Mouse (Mus musculus): ENCODE data around the gene Rptor. TPM values are rescaled to one million over a fixed set of nuclear protein-coding genes. Genes with fewer than 3 reads are reported as not detected.

Gene Rptor
- polyA plus RNA-seq, 1 experiment from 2014 or later: 3.9 TPM

DNA sequence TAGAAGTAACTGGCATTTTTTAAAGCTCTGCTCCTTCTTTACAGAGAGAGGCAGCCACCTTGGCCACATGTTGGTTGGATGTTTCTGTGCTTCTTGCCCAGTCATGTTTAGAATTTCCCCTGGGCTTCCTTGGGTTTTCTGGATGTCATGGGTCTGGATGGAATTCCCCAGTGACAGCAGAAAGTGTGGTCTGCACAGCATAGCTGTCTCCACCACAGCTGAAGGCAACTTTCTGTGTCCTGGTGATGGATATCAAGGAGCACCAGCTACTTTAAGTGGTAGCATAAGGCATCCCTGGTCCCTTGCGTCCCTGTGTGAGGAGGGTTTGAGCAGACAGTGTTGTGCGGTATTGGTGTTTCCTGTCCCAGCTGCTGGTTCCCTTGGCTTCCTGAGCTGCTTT, 79.6 kb downstream of the Rptor start:
- H3K4me1 ChIP-seq (ENCODE audit: control insufficient read depth, low read depth, low read length): peaks cover 5% of the 10 kb centered on the region
- H3K36me3 ChIP-seq (ENCODE audit: control insufficient read depth, insufficient read depth): no peaks in the 10 kb centered on the region
- no peak overlapping the region for H3K4me2 ChIP-seq (ENCODE audit: low read depth, low read length)
- H3K27me3 ChIP-seq (ENCODE audit: control insufficient read depth, insufficient read depth, low read depth, low read length): no peaks in the 10 kb centered on the region
- no peak overlapping the region for H3K4me3 ChIP-seq (ENCODE audit: low read depth, low read length)
- no peak overlapping the region for H3K27ac ChIP-seq (ENCODE audit: low read length)
- no peak overlapping the region for H3K9ac ChIP-seq (ENCODE audit: low read depth, low read length)
- ATAC-seq (ENCODE audit: low read depth): no peak
- no peaks in the 10 kb centered on the region for H3K9me3 ChIP-seq (replicated peaks; ENCODE audit: control insufficient read depth, low read length)
- whole genome bisulfite sequencing (ENCODE audit: insufficient replicate concordance): 71% methylated on average over 2 of the region's 2 CpGs

DNA sequence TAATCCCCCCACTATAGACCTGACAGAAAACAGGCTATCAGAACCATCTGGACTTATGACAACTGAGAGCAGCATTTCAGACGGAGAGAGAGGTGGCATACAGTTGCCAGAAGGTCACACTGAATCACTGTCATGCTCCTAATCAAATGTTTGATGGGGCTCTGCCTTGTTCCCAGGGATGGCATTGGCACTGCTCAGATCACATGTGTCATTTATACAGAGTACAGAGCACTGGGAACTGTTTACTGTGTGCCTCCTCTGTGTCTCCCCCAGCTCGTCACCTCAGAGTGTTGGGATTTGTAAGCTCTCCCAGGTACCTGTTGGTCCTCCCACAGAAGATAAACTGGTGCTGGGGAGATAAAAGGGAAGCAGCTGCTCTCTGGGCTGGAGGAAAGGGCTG, 81.1 kb downstream of the Rptor start:
- no peak for ATAC-seq (ENCODE audit: low read depth)
- Histone ChIP-seq H3K4me3 (ENCODE audit: low read depth, low read length) (no peak overlapping the region), H3K9ac (ENCODE audit: low read depth, low read length) (no peak overlapping the region), H3K9me3 (replicated peaks; ENCODE audit: control insufficient read depth, low read length) (no peaks in the 10 kb centered on the region), H3K4me1 (ENCODE audit: control insufficient read depth, low read depth, low read length) (no peaks in the 10 kb centered on the region), H3K27me3 (ENCODE audit: control insufficient read depth, insufficient read depth, low read depth, low read length) (no peaks in the 10 kb centered on the region), H3K36me3 (ENCODE audit: control insufficient read depth, insufficient read depth) (no peaks in the 10 kb centered on the region), H3K27ac (ENCODE audit: low read length) (no peak overlapping the region), H3K4me2 (ENCODE audit: low read depth, low read length) (no peak overlapping the region)
- 36% methylated on average over 2 of the region's 2 CpGs for whole genome bisulfite sequencing (ENCODE audit: insufficient replicate concordance)

GRCm38 (mm10) chr11:119685477-119685876, 82.8 kb downstream of the Rptor start:
- 52% methylated on average over 5 of the region's 5 CpGs for WGBS (ENCODE audit: insufficient replicate concordance)
- no peak overlapping the region for H3K27ac ChIP-seq (ENCODE audit: low read length)
- H3K4me2 ChIP-seq (ENCODE audit: low read depth, low read length): no peak overlapping the region
- H3K9ac ChIP-seq (ENCODE audit: low read depth, low read length): no peak overlapping the region
- no peaks in the 10 kb centered on the region for H3K36me3 ChIP-seq (ENCODE audit: control insufficient read depth, insufficient read depth)
- H3K27me3 ChIP-seq (ENCODE audit: control insufficient read depth, insufficient read depth, low read depth, low read length): no peaks in the 10 kb centered on the region
- H3K9me3 ChIP-seq (replicated peaks; ENCODE audit: control insufficient read depth, low read length): no peaks in the 10 kb centered on the region
- no peaks in the 10 kb centered on the region for H3K4me1 ChIP-seq (ENCODE audit: control insufficient read depth, low read depth, low read length)
- ATAC-seq (ENCODE audit: low read depth): no peak
- H3K4me3 ChIP-seq (ENCODE audit: low read depth, low read length): no peak overlapping the region

DNA sequence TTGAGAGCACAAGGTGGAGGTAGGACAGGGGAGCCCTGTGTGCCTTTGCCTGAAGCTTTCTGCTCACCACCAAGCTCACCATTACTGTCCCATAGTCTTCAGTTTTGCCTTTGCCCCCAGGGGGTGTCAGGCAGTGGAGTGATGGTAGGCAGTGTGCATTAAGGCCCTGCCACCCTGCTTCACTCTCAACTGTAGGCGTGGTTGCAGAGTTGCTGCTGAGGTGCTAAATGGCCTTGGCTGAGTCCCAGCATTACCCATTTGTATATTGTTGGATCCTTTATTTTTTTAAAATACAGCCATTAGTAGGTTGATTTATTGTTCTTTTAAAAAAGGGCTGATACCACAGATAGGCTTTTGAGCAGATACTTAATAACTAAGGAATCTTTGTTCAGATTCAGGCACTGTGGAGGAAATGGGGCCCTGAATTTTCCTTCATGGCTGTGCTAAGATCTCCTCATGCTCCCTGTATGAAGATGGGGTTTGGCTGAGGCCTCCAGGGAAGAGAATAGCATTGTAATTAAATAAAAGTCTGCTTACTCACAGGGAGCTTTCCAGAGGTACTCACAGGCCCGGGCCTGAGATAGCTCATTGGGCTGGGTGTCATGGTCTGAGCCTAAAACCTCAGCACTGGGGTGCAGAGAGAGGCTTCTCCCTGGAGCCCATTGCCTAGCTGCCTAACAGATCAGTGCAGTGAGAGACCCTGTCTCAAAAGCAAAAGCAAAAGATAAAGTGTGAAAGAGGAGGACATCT, 83.4 kb downstream of the Rptor start:
- Histone ChIP-seq H3K36me3 (ENCODE audit: control insufficient read depth, insufficient read depth) (no peaks in the 10 kb centered on the region), H3K9ac (ENCODE audit: low read depth, low read length) (no peak overlapping the region), H3K4me2 (ENCODE audit: low read depth, low read length) (no peak overlapping the region), H3K4me3 (ENCODE audit: low read depth, low read length) (no peak overlapping the region), H3K27ac (ENCODE audit: low read length) (no peak overlapping the region), H3K4me1 (ENCODE audit: control insufficient read depth, low read depth, low read length) (no peaks in the 10 kb centered on the region), H3K9me3 (replicated peaks; ENCODE audit: control insufficient read depth, low read length) (no peaks in the 10 kb centered on the region), H3K27me3 (ENCODE audit: control insufficient read depth, insufficient read depth, low read depth, low read length) (no peaks in the 10 kb centered on the region)
- ATAC-seq (ENCODE audit: low read depth): no peak
- WGBS (ENCODE audit: insufficient replicate concordance): 72% methylated on average over 2 of the region's 2 CpGs

DNA sequence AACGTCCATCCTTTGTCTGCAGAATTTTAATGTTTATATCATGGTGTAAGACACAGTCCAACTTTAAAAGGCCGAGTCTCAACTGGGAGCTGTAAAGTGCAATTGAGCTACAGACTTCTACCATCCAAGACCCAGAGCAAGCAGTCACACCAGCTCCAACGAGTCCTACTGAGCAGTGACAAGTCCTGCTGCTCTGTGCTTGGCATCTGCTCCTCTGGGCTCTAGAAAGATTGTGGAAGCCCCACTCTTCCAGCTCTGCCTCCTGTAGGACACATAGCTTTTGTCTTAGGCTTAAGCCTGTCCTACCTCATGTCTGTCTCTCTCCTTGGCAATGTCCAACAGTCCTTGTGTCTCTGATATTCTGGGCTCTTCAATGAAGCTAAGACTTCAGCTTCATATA, 84.6 kb downstream of the Rptor start:
- no peaks in the 10 kb centered on the region for H3K36me3 ChIP-seq (ENCODE audit: control insufficient read depth, insufficient read depth)
- no peak overlapping the region for H3K27ac ChIP-seq (ENCODE audit: low read length)
- WGBS (ENCODE audit: insufficient replicate concordance): 65% methylated on average over 3 of the region's 3 CpGs
- H3K4me2 ChIP-seq (ENCODE audit: low read depth, low read length): no peak overlapping the region
- H3K9ac ChIP-seq (ENCODE audit: low read depth, low read length): no peak overlapping the region
- ATAC-seq (ENCODE audit: low read depth): no peak
- H3K4me3 ChIP-seq (ENCODE audit: low read depth, low read length): no peak overlapping the region
- H3K9me3 ChIP-seq (replicated peaks; ENCODE audit: control insufficient read depth, low read length): no peaks in the 10 kb centered on the region
- H3K4me1 ChIP-seq (ENCODE audit: control insufficient read depth, low read depth, low read length): no peaks in the 10 kb centered on the region
- H3K27me3 ChIP-seq (ENCODE audit: control insufficient read depth, insufficient read depth, low read depth, low read length): no peaks in the 10 kb centered on the region

GRCm38 (mm10) chr11:119687966-119688365, 85.3 kb downstream of the Rptor start:
- H3K9me3 ChIP-seq (replicated peaks; ENCODE audit: control insufficient read depth, low read length): no peaks in the 10 kb centered on the region
- no peak for ATAC-seq (ENCODE audit: low read depth)
- H3K27ac ChIP-seq (ENCODE audit: low read length): no peak overlapping the region
- H3K4me1 ChIP-seq (ENCODE audit: control insufficient read depth, low read depth, low read length): no peaks in the 10 kb centered on the region; the same call in 1 of the 2 replicates
- H3K9ac ChIP-seq (ENCODE audit: low read depth, low read length): no peak overlapping the region
- no peak overlapping the region for H3K4me2 ChIP-seq (ENCODE audit: low read depth, low read length)
- no peak overlapping the region for H3K4me3 ChIP-seq (ENCODE audit: low read depth, low read length)
- no peaks in the 10 kb centered on the region for H3K27me3 ChIP-seq (ENCODE audit: control insufficient read depth, insufficient read depth, low read depth, low read length)
- no peaks in the 10 kb centered on the region for H3K36me3 ChIP-seq (ENCODE audit: control insufficient read depth, insufficient read depth)

- H3K27ac ChIP-seq (ENCODE audit: low read length): no peak overlapping the region
- no peaks in the 10 kb centered on the region; the same call in 1 of the 2 replicates for H3K4me1 ChIP-seq (ENCODE audit: control insufficient read depth, low read depth, low read length)
- 80% methylated on average over 3 of the region's 3 CpGs for WGBS (ENCODE audit: insufficient replicate concordance)
These were observed 87.2 kb downstream of the Rptor start for GRCm38 (mm10) chr11:119689936-119690335.

DNA sequence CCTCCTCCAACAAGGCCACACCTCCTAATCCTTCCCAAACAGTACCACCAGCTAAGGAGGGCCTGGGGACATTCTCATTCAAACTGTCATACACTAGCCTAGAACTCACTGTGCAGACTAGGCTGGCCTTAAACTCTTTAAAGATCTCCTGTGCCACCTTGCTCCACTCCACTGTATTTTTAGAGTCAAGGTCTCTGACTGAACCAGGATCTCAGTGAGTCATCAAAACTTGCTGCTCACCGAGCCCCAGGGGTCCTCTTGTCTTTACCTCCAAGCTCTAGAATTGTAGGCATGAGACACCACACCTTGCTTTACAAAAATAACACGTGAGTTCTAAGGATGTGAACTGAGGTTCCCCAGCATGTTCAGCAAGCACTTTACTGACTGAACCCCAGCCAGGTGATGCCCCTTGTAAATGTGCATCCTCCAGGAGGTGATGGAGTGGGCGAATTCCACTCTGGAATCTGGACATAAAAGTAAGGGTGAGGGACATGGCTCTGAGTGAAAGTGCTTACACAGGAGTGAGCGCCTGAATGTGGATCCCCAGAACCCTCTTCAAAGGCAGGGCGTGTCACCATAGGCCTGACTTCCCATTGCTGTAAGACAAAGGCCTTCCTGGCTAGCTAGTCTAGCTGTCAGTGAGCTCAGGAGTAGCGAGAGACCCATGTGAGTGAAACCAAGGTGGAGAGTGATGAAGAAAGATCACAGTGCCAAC, 89.6 kb downstream of the Rptor start:
- Histone ChIP-seq H3K4me3 (ENCODE audit: low read depth, low read length) (no peak overlapping the region), H3K36me3 (ENCODE audit: control insufficient read depth, insufficient read depth) (no peaks in the 10 kb centered on the region), H3K4me1 (ENCODE audit: control insufficient read depth, low read depth, low read length) (no peaks in the 10 kb centered on the region; the same call in 1 of the 2 replicates), H3K9me3 (replicated peaks; ENCODE audit: control insufficient read depth, low read length) (no peaks in the 10 kb centered on the region), H3K27me3 (ENCODE audit: control insufficient read depth, insufficient read depth, low read depth, low read length) (no peaks in the 10 kb centered on the region), H3K4me2 (ENCODE audit: low read depth, low read length) (no peak overlapping the region), H3K27ac (ENCODE audit: low read length) (no peak overlapping the region), H3K9ac (ENCODE audit: low read depth, low read length) (no peak overlapping the region)
- no peak for ATAC-seq (ENCODE audit: low read depth)
- 69% methylated on average over 6 of the region's 6 CpGs for WGBS (ENCODE audit: insufficient replicate concordance)

More at GRCm38 (mm10) chr11:119689936-119690335, 87.2 kb downstream of the Rptor start:
- Histone ChIP-seq H3K4me3 (ENCODE audit: low read depth, low read length) (no peak overlapping the region), H3K36me3 (ENCODE audit: control insufficient read depth, insufficient read depth) (no peaks in the 10 kb centered on the region), H3K4me2 (ENCODE audit: low read depth, low read length) (no peak overlapping the region), H3K27me3 (ENCODE audit: control insufficient read depth, insufficient read depth, low read depth, low read length) (no peaks in the 10 kb centered on the region), H3K9ac (ENCODE audit: low read depth, low read length) (no peak overlapping the region), H3K9me3 (replicated peaks; ENCODE audit: control insufficient read depth, low read length) (no peaks in the 10 kb centered on the region)
- ATAC-seq (ENCODE audit: low read depth): no peak

- Histone ChIP-seq H3K4me2 (ENCODE audit: low read depth, low read length) (no peak overlapping the region), H3K9ac (ENCODE audit: low read depth, low read length) (no peak overlapping the region), H3K4me3 (ENCODE audit: low read depth, low read length) (no peak overlapping the region), H3K36me3 (ENCODE audit: control insufficient read depth, insufficient read depth) (no peaks in the 10 kb centered on the region), H3K4me1 (ENCODE audit: control insufficient read depth, low read depth, low read length) (no peaks in the 10 kb centered on the region; the same call in 1 of the 2 replicates), H3K27ac (ENCODE audit: low read length) (no peak overlapping the region), H3K9me3 (replicated peaks; ENCODE audit: control insufficient read depth, low read length) (no peaks in the 10 kb centered on the region), H3K27me3 (ENCODE audit: control insufficient read depth, insufficient read depth, low read depth, low read length) (no peaks in the 10 kb centered on the region)
- no peak for ATAC-seq (ENCODE audit: low read depth)
- 7% methylated on average over 1 of the region's 1 CpGs for WGBS (ENCODE audit: insufficient replicate concordance)
These were observed 90.2 kb downstream of the Rptor start for GRCm38 (mm10) chr11:119692911-119693261.

Measured in liver, embryonic 16.5 days (tissue).